Mouse (Mus musculus): ENCODE measurements around the gene Pim3. TPM values are rescaled to one million over a fixed set of nuclear protein-coding genes. Genes with fewer than 3 reads are reported as not detected.

Gene Pim3
- total RNA-seq, 1 experiment: 159 TPM

GRCm38 (mm10) chr15:88822513-88822912, 39.5 kb upstream of the Pim3 start:
- Histone ChIP-seq H3K27ac (ENCODE audit: insufficient read depth, low read depth, low read length, poor library complexity, severe bottlenecking) (no peak overlapping the region), H3K4me1 (ENCODE audit: control insufficient read depth in 2 of 2, insufficient read depth in 2 of 2, low read length in 2 of 2, poor library complexity in 1 of 2) (no peaks in the 10 kb centered on the region), H3K36me3 (ENCODE audit: control insufficient read depth, insufficient read depth, low read length, poor library complexity, severe bottlenecking) (peaks cover 40% of the 10 kb centered on the region), H3K9ac (ENCODE audit: insufficient read depth, low read depth, low read length, poor library complexity, severe bottlenecking) (no peak overlapping the region), H3K9me3 (ENCODE audit: control insufficient read depth, insufficient read depth, low read depth, low read length) (no peaks in the 10 kb centered on the region), H3K4me3 (ENCODE audit: insufficient read depth in 1 of 2, low read depth in 1 of 2, low read length in 2 of 2, poor library complexity in 1 of 2, severe bottlenecking in 1 of 2) (no peak overlapping the region)
- TF ChIP-seq HCFC1 (IDR thresholded peaks at IDR 0.05; ENCODE audit: borderline replicate concordance, insufficient read depth, low read length): no peak
- no peak for TF ChIP-seq MAFK (IDR thresholded peaks at IDR 0.05; ENCODE audit: insufficient read depth, low read depth, low read length)
- TF ChIP-seq ZC3H11A (IDR thresholded peaks at IDR 0.05; ENCODE audit: borderline replicate concordance, low read depth, low read length): no peak
- no peak for TF ChIP-seq CHD2 (IDR thresholded peaks at IDR 0.05; ENCODE audit: low read depth, low read length)
- no peak for TF ChIP-seq ZNF384 (IDR thresholded peaks at IDR 0.05; ENCODE audit: low read depth, low read length)
- DNase-seq (ENCODE audit: low read depth, low spot score): no peak
- in situ Hi-C loops (cut with MboI; ENCODE audit: low sequenced_read_pairs in 2 of 2, unreplicated experiment in 2 of 2): loop anchor here in 1 of 2 experiments (10.0 kb wide), 1 partner anchor 102 kb away; no protein-coding TSS in a partner anchor

GRCm38 (mm10) chr15:88823376-88823775, 38.6 kb upstream of the Pim3 start:
- Histone ChIP-seq H3K9ac (ENCODE audit: insufficient read depth, low read depth, low read length, poor library complexity, severe bottlenecking) (no peak overlapping the region), H3K4me3 (ENCODE audit: insufficient read depth in 1 of 2, low read depth in 1 of 2, low read length in 2 of 2, poor library complexity in 1 of 2, severe bottlenecking in 1 of 2) (no peak overlapping the region), H3K27ac (ENCODE audit: insufficient read depth, low read depth, low read length, poor library complexity, severe bottlenecking) (no peak overlapping the region), H3K36me3 (ENCODE audit: control insufficient read depth, insufficient read depth, low read length, poor library complexity, severe bottlenecking) (peaks cover 40% of the 10 kb centered on the region), H3K9me3 (ENCODE audit: control insufficient read depth, insufficient read depth, low read depth, low read length) (no peaks in the 10 kb centered on the region), H3K4me1 (ENCODE audit: control insufficient read depth in 2 of 2, insufficient read depth in 2 of 2, low read length in 2 of 2, poor library complexity in 1 of 2) (peaks cover 0 to 2% of the 10 kb centered on the region in 2 experiments; a peak in 1 of 4 replicates)
- no peak for TF ChIP-seq MAFK (IDR thresholded peaks at IDR 0.05; ENCODE audit: insufficient read depth, low read depth, low read length)
- TF ChIP-seq ZC3H11A (IDR thresholded peaks at IDR 0.05; ENCODE audit: borderline replicate concordance, low read depth, low read length): no peak
- no peak for TF ChIP-seq HCFC1 (IDR thresholded peaks at IDR 0.05; ENCODE audit: borderline replicate concordance, insufficient read depth, low read length)
- no peak for TF ChIP-seq CHD2 (IDR thresholded peaks at IDR 0.05; ENCODE audit: low read depth, low read length)
- TF ChIP-seq ZNF384 (IDR thresholded peaks at IDR 0.05; ENCODE audit: low read depth, low read length): no peak
- no peak for DNase-seq (ENCODE audit: low read depth, low spot score)
- in situ Hi-C loops (cut with MboI; ENCODE audit: low sequenced_read_pairs in 2 of 2, unreplicated experiment in 2 of 2): loop anchor here in 1 of 2 experiments (10.0 kb wide), 1 partner anchor 101 kb away; no protein-coding TSS in a partner anchor

- in situ Hi-C loops (cut with MboI; ENCODE audit: low sequenced_read_pairs in 2 of 2, unreplicated experiment in 2 of 2): loop anchor here (5.0 to 10.0 kb wide), 2 partner anchors 95 to 97 kb away; no protein-coding TSS in a partner anchor
- no peak for TF ChIP-seq HCFC1 (IDR thresholded peaks at IDR 0.05; ENCODE audit: borderline replicate concordance, insufficient read depth, low read length)
- TF ChIP-seq ZC3H11A (IDR thresholded peaks at IDR 0.05; ENCODE audit: borderline replicate concordance, low read depth, low read length): no peak
- no peak for TF ChIP-seq ZNF384 (IDR thresholded peaks at IDR 0.05; ENCODE audit: low read depth, low read length)
- no peak for TF ChIP-seq MAFK (IDR thresholded peaks at IDR 0.05; ENCODE audit: insufficient read depth, low read depth, low read length)
- TF ChIP-seq CHD2 (IDR thresholded peaks at IDR 0.05; ENCODE audit: low read depth, low read length): no peak
Measured at GRCm38 (mm10) chr15:88827466-88827865, 34.5 kb upstream of the Pim3 start.

GRCm38 (mm10) chr15:88827991-88828799, 33.8 kb upstream of the Pim3 start:
- H3K9me3 ChIP-seq (ENCODE audit: control insufficient read depth, insufficient read depth, low read depth, low read length): no peaks in the 10 kb centered on the region
- peaks cover 26% of the 10 kb centered on the region for H3K36me3 ChIP-seq (ENCODE audit: control insufficient read depth, insufficient read depth, low read length, poor library complexity, severe bottlenecking)
- no peak overlapping the region for H3K9ac ChIP-seq (ENCODE audit: insufficient read depth, low read depth, low read length, poor library complexity, severe bottlenecking)
- no peak overlapping the region for H3K4me3 ChIP-seq (ENCODE audit: insufficient read depth in 1 of 2, low read depth in 1 of 2, low read length in 2 of 2, poor library complexity in 1 of 2, severe bottlenecking in 1 of 2)
- DNase-seq (ENCODE audit: low read depth, low spot score): peak; percentile 71
- peaks cover 0 to 5% of the 10 kb centered on the region in 2 experiments; a peak in 1 of 4 replicates for H3K4me1 ChIP-seq (ENCODE audit: control insufficient read depth in 2 of 2, insufficient read depth in 2 of 2, low read length in 2 of 2, poor library complexity in 1 of 2)
- in situ Hi-C loops (cut with MboI; ENCODE audit: low sequenced_read_pairs in 2 of 2, unreplicated experiment in 2 of 2): loop anchor here (5.0 to 10.0 kb wide), 2 partner anchors 94 to 97 kb away; no protein-coding TSS in a partner anchor
- no peak for TF ChIP-seq MAFK (IDR thresholded peaks at IDR 0.05; ENCODE audit: insufficient read depth, low read depth, low read length)
- peak; percentile 71; the same call in 1 of the 2 replicates for TF ChIP-seq ZC3H11A (IDR thresholded peaks at IDR 0.05; ENCODE audit: borderline replicate concordance, low read depth, low read length)
- no peak overlapping the region for H3K27ac ChIP-seq (ENCODE audit: insufficient read depth, low read depth, low read length, poor library complexity, severe bottlenecking)

More at GRCm38 (mm10) chr15:88827466-88827865, 34.5 kb upstream of the Pim3 start:
- Histone ChIP-seq H3K27ac (ENCODE audit: insufficient read depth, low read depth, low read length, poor library complexity, severe bottlenecking) (no peak overlapping the region), H3K4me1 (ENCODE audit: control insufficient read depth in 2 of 2, insufficient read depth in 2 of 2, low read length in 2 of 2, poor library complexity in 1 of 2) (peaks cover 0 to 3% of the 10 kb centered on the region in 2 experiments; a peak in 1 of 4 replicates), H3K36me3 (ENCODE audit: control insufficient read depth, insufficient read depth, low read length, poor library complexity, severe bottlenecking) (peaks cover 33% of the 10 kb centered on the region), H3K4me3 (ENCODE audit: insufficient read depth in 1 of 2, low read depth in 1 of 2, low read length in 2 of 2, poor library complexity in 1 of 2, severe bottlenecking in 1 of 2) (no peak overlapping the region), H3K9ac (ENCODE audit: insufficient read depth, low read depth, low read length, poor library complexity, severe bottlenecking) (no peak overlapping the region), H3K9me3 (ENCODE audit: control insufficient read depth, insufficient read depth, low read depth, low read length) (no peaks in the 10 kb centered on the region)
- DNase-seq (ENCODE audit: low read depth, low spot score): no peak

Data from ES-E14 (cell line).